Mouse (Mus musculus) ES-Bruce4 (cell line): ENCODE results near the gene Arhgef40.

ENCODE experiments used
- CTCF ChIP-seq: IDR thresholded peaks from one replicate; pipeline ENCODE4 v1.8.1; 2011; ENCODE audit warnings: low read depth, low read length
- EP300 ChIP-seq: IDR thresholded peaks from 2 replicates; pipeline ENCODE4 v1.6.1; 2011; ENCODE audit warnings: low read depth, low read length; ENCODE audit not compliant: insufficient read depth
- POLR2A ChIP-seq: IDR thresholded peaks from one replicate; pipeline ENCODE4 v1.8.1; 2011; ENCODE audit warnings: low read length; ENCODE audit not compliant: insufficient read depth

- no peak for TF ChIP-seq POLR2A
- no peak for TF ChIP-seq CTCF
- TF ChIP-seq EP300: no peak
Measured at GRCm38 (mm10) chr14:51979252-51979651, 5.3 kb upstream of the Arhgef40 start.
